Mouse (Mus musculus) heart, embryonic 11.5 days (tissue): ENCODE measurements around the gene Gm11020. TPM values are rescaled to one million over a fixed set of nuclear protein-coding genes. Genes with fewer than 3 reads are reported as not detected.
"Not testable (repeated sequence)": the region's sequence is repeated elsewhere in the genome, so short reads cannot be mapped to it uniquely, and the experiment has no call there.

ENCODE experiments used
- ATAC-seq: fragments of 200-750 bp; cut with Nextera tagmentation; replicated peaks from 2 replicates; pipeline ENCODE4 v1.8.0; 2017; ENCODE audit warnings: moderate library complexity; ENCODE audit not compliant: insufficient number of reproducible peaks, low FRiP score, low TSS enrichment
- H3K27ac ChIP-seq: fragments of 300-500 bp; sonication (generic); 2 replicates; pipeline ENCODE4 v1.5.1; 2014; ENCODE audit warnings: mild to moderate bottlenecking, low read depth, low read length
- H3K27me3 ChIP-seq: fragments of 300-500 bp; sonication (generic); 2 replicates; pipeline ENCODE4 v1.6.1; 2014; ENCODE audit warnings: mild to moderate bottlenecking, low read length, mixed read lengths; ENCODE audit not compliant: control insufficient read depth, insufficient read depth
- H3K36me3 ChIP-seq: fragments of 300-500 bp; sonication (generic); 2 replicates; pipeline ENCODE4 v1.6.1; 2014; ENCODE audit warnings: mild to moderate bottlenecking, low read length, moderate library complexity, mixed read lengths; ENCODE audit not compliant: control insufficient read depth, insufficient read depth
- H3K4me1 ChIP-seq: fragments of 300-500 bp; sonication (generic); 2 replicates; pipeline ENCODE4 v1.6.1; 2014; ENCODE audit warnings: low read length; ENCODE audit not compliant: control insufficient read depth, insufficient read depth
- H3K4me2 ChIP-seq: fragments of 300-500 bp; sonication (generic); 2 replicates; pipeline ENCODE4 v1.6.1; 2014; ENCODE audit warnings: mild to moderate bottlenecking, moderate library complexity
- H3K4me3 ChIP-seq: fragments of 300-500 bp; sonication (generic); 2 replicates; pipeline ENCODE4 v1.5.1; 2014; ENCODE audit warnings: low read depth, low read length
- H3K9ac ChIP-seq: fragments of 300-500 bp; sonication (generic); 2 replicates; pipeline ENCODE4 v1.6.1; 2014; ENCODE audit warnings: mild to moderate bottlenecking, low read depth, low read length, moderate library complexity
- H3K9me3 ChIP-seq: fragments of 300-500 bp; sonication (generic); replicated peaks from 2 replicates; pipeline ENCODE4 v1.6.1; 2016; ENCODE audit warnings: low read length; ENCODE audit not compliant: control insufficient read depth
- WGBS: fragments of 180-500 bp; shearing (Covaris S2); extraction: QIAGEN DNeasy Blood & Tissue Kit; methylation state at CpG from one replicate; pipeline ENCODE4 v1.1.7; 2014; ENCODE audit not compliant: insufficient replicate concordance; 5-methylcytosine and 5-hydroxymethylcytosine counted together
- polyA plus RNA-seq: library from polyadenylated mRNA; unstranded; fragments of >200 nt; fragmentation: Nextera tagmentation; extraction: Ambion mirVana; gene quantifications from 2 replicates; pipeline ENCODE4 v1.2.1, GENCODE M21; 2014

Gene Gm11020
- polyA plus RNA-seq, 1 experiment from 2014 or later: not detected

DNA sequence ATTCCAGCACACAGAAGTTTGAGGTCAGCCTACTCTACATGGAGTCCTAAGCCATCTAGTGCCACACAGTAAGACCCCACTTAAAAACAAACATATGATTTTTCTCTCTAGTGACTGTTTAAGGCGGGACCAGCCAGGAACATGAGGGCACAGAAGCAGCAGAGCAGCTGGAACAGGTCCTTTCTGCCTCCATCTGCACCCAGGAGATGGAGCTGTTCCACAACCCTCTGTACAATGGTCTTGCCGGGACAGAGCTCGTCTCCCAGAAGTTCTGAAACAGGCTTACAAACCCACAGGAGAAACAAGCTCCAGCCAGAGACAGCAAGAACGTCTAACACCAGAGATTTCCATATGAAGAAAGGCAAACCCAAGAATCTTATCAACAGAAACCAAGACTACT, 8.1 kb upstream of the Gm11020 start:
- Histone ChIP-seq H3K4me1 (no peaks in the 10 kb centered on the region), H3K4me2 (no peak overlapping the region), H3K9me3 (no peaks in the 10 kb centered on the region), H3K27me3 (no peaks in the 10 kb centered on the region), H3K9ac (no peak overlapping the region), H3K27ac (no peak overlapping the region), H3K36me3 (no peaks in the 10 kb centered on the region), H3K4me3 (no peak overlapping the region)
- 57% methylated on average over 4 of the region's 4 CpGs for WGBS
- no peak for ATAC-seq

DNA sequence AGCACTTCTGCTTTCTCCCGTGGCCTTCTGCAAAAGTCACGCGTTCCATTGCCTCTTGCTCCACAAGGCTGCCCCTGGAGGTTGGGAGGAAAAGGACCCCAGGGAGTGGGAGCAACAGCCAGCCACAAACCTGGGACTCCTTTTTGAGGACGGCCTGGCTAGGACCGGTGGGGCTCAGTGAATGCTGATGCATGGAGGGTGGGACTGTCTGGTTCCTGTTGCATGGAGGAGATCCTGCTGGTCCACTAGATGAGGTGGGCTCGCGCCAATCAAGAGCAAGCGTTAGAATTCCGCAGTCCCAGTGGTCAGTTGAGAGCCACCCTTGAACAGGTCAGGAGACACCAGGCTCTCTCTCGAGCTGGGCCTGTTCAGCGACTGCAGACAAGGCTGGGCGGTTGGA, 563 bp downstream of the Gm11020 start, which contains the start of gene Cmtm2b:
TSS of gene Cmtm2b (plus strand) at position 301 of the 400 bp plus-strand sequence.
- 72% methylated on average over 12 of the region's 12 CpGs for WGBS
- not testable (repeated sequence) for H3K4me2 ChIP-seq, H3K4me1 ChIP-seq, H3K27me3 ChIP-seq, ATAC-seq, H3K36me3 ChIP-seq, H3K9ac ChIP-seq, H3K9me3 ChIP-seq, H3K27ac ChIP-seq, H3K4me3 ChIP-seq

DNA sequence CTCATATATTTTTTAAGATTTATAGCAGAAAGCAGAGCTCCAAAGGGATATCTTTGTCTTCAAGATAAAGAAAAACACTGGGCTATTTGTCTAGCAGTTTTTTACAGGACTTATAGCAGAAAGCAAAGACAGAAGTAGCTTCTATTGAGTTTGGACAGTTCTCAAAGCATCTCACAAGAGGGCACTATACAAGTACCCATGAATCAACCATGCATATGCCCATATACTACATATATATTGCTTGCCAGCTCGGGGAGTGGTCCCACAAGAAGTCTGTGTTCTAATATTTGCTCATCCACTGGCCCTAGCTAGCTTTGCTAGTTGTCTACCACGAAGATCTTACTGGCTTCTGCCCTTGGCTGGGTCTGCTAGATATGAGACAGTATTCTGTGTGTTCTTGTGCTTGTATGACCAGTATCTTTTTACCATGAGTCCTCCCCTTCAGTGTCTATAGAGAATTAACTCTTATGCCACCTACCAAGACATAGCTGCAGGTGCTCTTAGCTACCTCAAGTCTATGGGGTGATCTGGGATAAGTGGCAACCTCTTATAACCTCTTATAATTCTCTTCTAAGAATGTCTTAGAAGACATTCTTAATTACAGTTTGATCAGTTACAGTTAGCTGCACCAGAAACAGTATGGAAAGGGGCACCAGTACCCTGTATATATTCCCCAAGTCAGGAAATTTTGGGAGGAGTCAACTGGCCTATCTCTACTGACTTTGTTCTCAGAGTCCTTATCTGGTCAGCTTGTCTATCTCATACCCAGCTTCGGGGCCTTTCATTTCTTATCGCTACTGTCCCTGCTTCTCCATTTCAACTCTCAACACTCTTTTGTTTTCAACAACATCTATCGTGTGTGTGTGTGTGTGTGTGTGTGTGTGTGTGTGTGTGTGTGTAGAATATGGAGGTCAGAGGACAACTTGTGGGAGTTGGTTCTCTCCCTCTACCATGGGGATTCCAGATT, 11.6 kb downstream of the Gm11020 start:
- H3K27me3 ChIP-seq: no peaks in the 10 kb centered on the region
- no peak for ATAC-seq
- H3K4me1 ChIP-seq: no peaks in the 10 kb centered on the region
- H3K4me3 ChIP-seq: no peak overlapping the region
- WGBS: 49% methylated on average over 5 of the region's 5 CpGs
- H3K9me3 ChIP-seq: no peaks in the 10 kb centered on the region
- no peak overlapping the region for H3K27ac ChIP-seq
- H3K9ac ChIP-seq: no peak overlapping the region
- no peaks in the 10 kb centered on the region for H3K36me3 ChIP-seq
- no peak overlapping the region for H3K4me2 ChIP-seq

DNA sequence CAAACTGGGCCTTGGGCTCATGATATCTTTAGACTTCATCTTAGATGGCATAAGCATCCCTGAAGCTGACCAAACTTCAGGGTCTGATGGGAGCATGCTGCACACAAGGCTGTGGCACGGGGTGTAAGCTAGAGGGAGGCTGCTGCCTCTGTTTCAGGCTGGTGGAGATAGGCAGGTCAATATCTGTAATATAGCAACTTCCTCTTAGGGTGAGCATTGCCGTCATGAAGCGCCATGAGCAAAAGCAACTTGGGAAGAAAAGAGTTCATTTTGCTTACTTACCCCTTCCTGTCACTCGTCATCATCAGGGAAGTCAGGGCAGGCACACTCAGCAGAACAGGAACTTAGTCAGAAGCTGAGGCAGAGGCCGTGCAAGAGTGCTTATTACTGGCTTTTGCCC, 12.4 kb downstream of the Gm11020 start:
- Histone ChIP-seq H3K4me3 (no peak overlapping the region), H3K27me3 (no peaks in the 10 kb centered on the region), H3K27ac (no peak overlapping the region), H3K4me1 (no peaks in the 10 kb centered on the region), H3K36me3 (no peaks in the 10 kb centered on the region), H3K9me3 (no peaks in the 10 kb centered on the region), H3K9ac (no peak overlapping the region), H3K4me2 (no peak overlapping the region)
- WGBS: 62% methylated on average over 5 of the region's 5 CpGs
- ATAC-seq: no peak

DNA sequence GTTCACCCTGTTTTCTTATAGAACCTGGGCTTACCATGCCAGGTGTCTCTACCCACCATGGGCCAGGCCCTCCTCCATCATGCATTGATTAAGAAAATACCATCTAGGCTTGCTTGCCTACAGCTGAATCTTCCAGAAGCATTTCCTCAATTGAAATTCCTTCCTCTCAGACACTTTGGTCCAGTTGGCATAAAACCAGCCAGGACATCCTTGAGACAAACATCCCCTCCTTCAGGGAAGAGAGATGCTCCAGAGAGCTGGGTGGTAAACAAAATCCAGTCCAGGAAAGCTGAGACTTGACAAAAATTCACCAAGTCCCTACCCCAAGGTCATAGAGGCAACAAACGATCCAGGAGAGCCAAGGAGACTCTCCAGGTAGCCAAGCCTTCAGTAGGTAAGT, 12.8 kb downstream of the Gm11020 start:
- 63% methylated on average over 1 of the region's 1 CpGs for WGBS
- no peak overlapping the region for H3K4me3 ChIP-seq
- no peak overlapping the region for H3K27ac ChIP-seq
- no peaks in the 10 kb centered on the region for H3K9me3 ChIP-seq
- no peak overlapping the region for H3K4me2 ChIP-seq
- ATAC-seq: no peak
- H3K36me3 ChIP-seq: no peaks in the 10 kb centered on the region
- H3K9ac ChIP-seq: no peak overlapping the region
- H3K4me1 ChIP-seq: 0 out of 2 replicates have a peak, but pooled peaks cover under 1% of the 10 kb centered on the region
- H3K27me3 ChIP-seq: no peaks in the 10 kb centered on the region

DNA sequence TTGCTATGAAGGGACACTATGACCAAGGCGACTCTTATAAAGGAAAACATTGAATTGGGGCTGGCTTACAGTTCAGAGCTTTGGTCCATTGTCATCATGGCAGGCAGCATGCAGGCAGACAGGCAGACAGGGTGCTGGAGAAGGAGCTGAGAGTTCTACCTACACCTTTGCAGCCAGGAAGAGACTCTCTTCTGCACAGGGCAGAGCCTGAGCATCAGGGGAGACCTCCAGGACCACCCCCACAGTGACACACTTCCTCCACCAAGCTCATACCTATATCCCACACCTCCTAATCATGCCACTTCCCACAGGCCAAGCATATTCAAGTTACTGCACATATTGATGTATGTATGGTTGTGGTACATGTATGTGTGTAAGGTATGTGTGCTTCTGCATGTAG, 15.4 kb downstream of the Gm11020 start:
- no peaks in the 10 kb centered on the region for H3K9me3 ChIP-seq
- no peak for ATAC-seq
- H3K27ac ChIP-seq: no peak overlapping the region
- no peak overlapping the region for H3K9ac ChIP-seq
- H3K4me1 ChIP-seq: peaks cover 6% of the 10 kb centered on the region; the same call in 1 of the 2 replicates
- no peak overlapping the region for H3K4me2 ChIP-seq
- H3K4me3 ChIP-seq: no peak overlapping the region
- no peaks in the 10 kb centered on the region for H3K36me3 ChIP-seq
- H3K27me3 ChIP-seq: no peaks in the 10 kb centered on the region
- 67% methylated on average over 1 of the region's 1 CpGs for WGBS

DNA sequence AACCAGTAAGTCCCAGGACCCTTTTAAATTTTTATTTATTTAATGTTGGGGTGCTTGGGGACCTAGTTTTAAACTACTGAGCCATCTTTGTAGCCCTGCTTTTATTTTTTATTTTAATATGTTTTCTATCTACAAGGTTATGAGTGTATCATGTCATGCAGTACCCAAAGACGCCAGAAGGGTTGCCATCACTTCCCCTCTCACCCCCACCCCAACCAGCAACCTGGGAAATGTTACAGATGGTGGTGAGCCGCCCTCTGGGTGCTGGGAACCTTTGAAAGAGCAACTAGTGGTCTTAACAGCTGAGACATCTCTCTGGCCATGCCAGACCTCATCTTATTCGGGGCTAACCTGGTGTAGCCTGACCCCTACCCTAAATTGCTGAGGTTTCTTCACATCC, 16.5 kb downstream of the Gm11020 start:
- WGBS: 45% methylated on average over 3 of the region's 3 CpGs
- Histone ChIP-seq H3K9ac (no peak overlapping the region), H3K4me3 (no peak overlapping the region), H3K4me2 (no peak overlapping the region), H3K9me3 (no peaks in the 10 kb centered on the region), H3K27me3 (no peaks in the 10 kb centered on the region), H3K4me1 (peaks cover 10% of the 10 kb centered on the region; the same call in 1 of the 2 replicates), H3K36me3 (no peaks in the 10 kb centered on the region), H3K27ac (no peak overlapping the region)
- ATAC-seq: no peak

DNA sequence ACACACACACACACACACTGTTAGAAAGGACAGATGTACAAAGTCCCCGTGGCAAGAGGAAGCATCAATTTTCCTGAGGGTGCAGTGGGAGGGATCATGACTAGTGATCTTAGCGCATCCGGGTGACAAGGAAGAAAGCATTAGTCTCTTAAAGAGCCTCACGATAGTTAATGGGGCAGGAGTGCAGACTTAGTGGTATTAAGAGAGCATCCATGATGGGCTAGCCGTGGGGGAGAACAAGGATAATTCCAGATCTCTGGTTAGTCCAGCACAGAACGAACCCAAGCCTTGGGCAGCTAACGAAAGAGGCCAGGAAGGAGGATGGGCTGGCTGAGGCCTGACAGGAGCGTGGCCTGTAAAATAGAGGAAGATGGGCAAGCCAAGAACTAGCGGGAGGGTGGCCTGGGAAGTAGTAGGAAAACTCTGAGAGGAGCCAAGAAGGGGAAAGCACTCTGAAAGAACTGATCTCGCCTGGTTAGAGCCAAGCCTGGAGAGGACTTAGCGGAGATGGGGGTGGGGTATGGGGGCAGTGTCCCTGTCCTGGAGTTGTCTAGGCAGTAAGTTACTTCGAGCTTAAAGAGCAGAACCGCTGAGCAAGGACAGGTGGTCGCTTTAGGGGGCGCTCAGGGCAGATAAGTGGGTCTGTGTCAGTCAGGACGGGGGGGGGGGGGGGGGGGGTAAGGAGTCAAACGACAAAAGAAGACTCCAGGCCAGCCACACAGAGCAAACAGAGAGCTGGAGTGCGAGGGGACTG, 18.0 kb downstream of the Gm11020 start, which contains the start of gene Cmtm3:
TSS of gene Cmtm3 (plus strand) at position 182 of the 754 bp plus-strand sequence.
- Histone ChIP-seq H3K9me3 (no peaks in the 10 kb centered on the region), H3K27ac (peak within 1 kb of the TSS; percentile 92), H3K4me1 (peaks cover 10% of the 10 kb centered on the region; the same call in 1 of the 2 replicates), H3K27me3 (no peaks in the 10 kb centered on the region), H3K4me3 (peak within 1 kb of the TSS; percentile 71), H3K4me2 (peak within 1 kb of the TSS; percentile 81), H3K36me3 (no peaks in the 10 kb centered on the region), H3K9ac (peak within 1 kb of the TSS; percentile 83)
- ATAC-seq: no peak
- WGBS: 19% methylated on average over 18 of the region's 18 CpGs
